Mouse (Mus musculus): ENCODE measurements around the gene Rrp36. TPM values are rescaled to one million over a fixed set of nuclear protein-coding genes. Genes with fewer than 3 reads are reported as not detected.

Gene Rrp36
- total RNA-seq, 1 experiment: 57.0 TPM

GRCm38 (mm10) chr17:46648436-46648835 lies 25.7 kb downstream of the Rrp36 start:
- H3K4me3 ChIP-seq (ENCODE audit: insufficient read depth in 1 of 2, low read depth in 1 of 2, low read length in 2 of 2, poor library complexity in 1 of 2, severe bottlenecking in 1 of 2): no peak overlapping the region
- no peak for DNase-seq (ENCODE audit: low read depth, low spot score)
- no peak overlapping the region for H3K27ac ChIP-seq (ENCODE audit: insufficient read depth, low read depth, low read length, poor library complexity, severe bottlenecking)
- H3K36me3 ChIP-seq (ENCODE audit: control insufficient read depth, insufficient read depth, low read length, poor library complexity, severe bottlenecking): peaks cover 17% of the 10 kb centered on the region; the same call in 1 of the 2 replicates
- peaks cover 10 to 17% of the 10 kb centered on the region in 2 experiments; a peak in 3 of 4 replicates for H3K4me1 ChIP-seq (ENCODE audit: control insufficient read depth in 2 of 2, insufficient read depth in 2 of 2, low read length in 2 of 2, poor library complexity in 1 of 2)
- TF ChIP-seq MAFK (IDR thresholded peaks at IDR 0.05; ENCODE audit: insufficient read depth, low read depth, low read length) (no peak), HCFC1 (IDR thresholded peaks at IDR 0.05; ENCODE audit: borderline replicate concordance, insufficient read depth, low read length) (no peak), ZC3H11A (IDR thresholded peaks at IDR 0.05; ENCODE audit: borderline replicate concordance, low read depth, low read length) (no peak), CHD2 (IDR thresholded peaks at IDR 0.05; ENCODE audit: low read depth, low read length) (no peak), ZNF384 (IDR thresholded peaks at IDR 0.05; ENCODE audit: low read depth, low read length) (no peak)
- no peak overlapping the region for H3K9ac ChIP-seq (ENCODE audit: insufficient read depth, low read depth, low read length, poor library complexity, severe bottlenecking)
- no peaks in the 10 kb centered on the region for H3K9me3 ChIP-seq (ENCODE audit: control insufficient read depth, insufficient read depth, low read depth, low read length)
- in situ Hi-C loops (cut with MboI; ENCODE audit: low sequenced_read_pairs in 2 of 2, unreplicated experiment in 2 of 2): no loop called here

DNA sequence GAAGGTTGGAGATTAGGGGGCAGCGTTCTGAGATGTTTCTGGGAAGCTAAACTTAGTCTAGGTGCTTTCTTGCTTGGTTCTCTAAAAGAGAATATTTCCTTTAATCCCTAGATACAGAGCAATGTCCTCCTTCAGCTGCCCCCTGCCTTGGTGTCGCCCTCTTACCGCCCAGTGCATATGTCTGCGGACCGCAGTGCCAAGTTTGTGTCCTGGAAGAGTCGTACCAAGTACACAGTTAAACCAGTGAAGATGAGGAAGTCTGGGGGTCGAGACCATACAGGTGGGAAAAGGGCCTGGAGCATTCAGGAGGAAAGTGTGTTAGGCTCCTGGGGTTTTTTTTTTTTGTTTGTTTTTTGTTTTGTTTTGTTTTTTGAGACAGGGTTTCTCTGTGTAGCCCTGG lies 26.9 kb downstream of the Rrp36 start:
- Histone ChIP-seq H3K4me1 (ENCODE audit: control insufficient read depth in 2 of 2, insufficient read depth in 2 of 2, low read length in 2 of 2, poor library complexity in 1 of 2) (peaks cover 9 to 14% of the 10 kb centered on the region in 2 experiments; a peak in 3 of 4 replicates), H3K27ac (ENCODE audit: insufficient read depth, low read depth, low read length, poor library complexity, severe bottlenecking) (no peak overlapping the region), H3K4me3 (ENCODE audit: insufficient read depth in 1 of 2, low read depth in 1 of 2, low read length in 2 of 2, poor library complexity in 1 of 2, severe bottlenecking in 1 of 2) (no peak overlapping the region; a peak in 1 of 4 replicates), H3K9me3 (ENCODE audit: control insufficient read depth, insufficient read depth, low read depth, low read length) (no peaks in the 10 kb centered on the region), H3K36me3 (ENCODE audit: control insufficient read depth, insufficient read depth, low read length, poor library complexity, severe bottlenecking) (peaks cover 13% of the 10 kb centered on the region; the same call in 1 of the 2 replicates), H3K9ac (ENCODE audit: insufficient read depth, low read depth, low read length, poor library complexity, severe bottlenecking) (no peak overlapping the region)
- DNase-seq (ENCODE audit: low read depth, low spot score): no peak
- in situ Hi-C loops (cut with MboI; ENCODE audit: low sequenced_read_pairs in 2 of 2, unreplicated experiment in 2 of 2): no loop called here
- TF ChIP-seq HCFC1 (IDR thresholded peaks at IDR 0.05; ENCODE audit: borderline replicate concordance, insufficient read depth, low read length) (no peak), ZC3H11A (IDR thresholded peaks at IDR 0.05; ENCODE audit: borderline replicate concordance, low read depth, low read length) (no peak), MAFK (IDR thresholded peaks at IDR 0.05; ENCODE audit: insufficient read depth, low read depth, low read length) (no peak), ZNF384 (IDR thresholded peaks at IDR 0.05; ENCODE audit: low read depth, low read length) (no peak), CHD2 (IDR thresholded peaks at IDR 0.05; ENCODE audit: low read depth, low read length) (no peak)

- H3K36me3 ChIP-seq (ENCODE audit: control insufficient read depth, insufficient read depth, low read length, poor library complexity, severe bottlenecking): peaks cover 13% of the 10 kb centered on the region; the same call in 1 of the 2 replicates
- peak overlapping the region; percentile 87 for H3K27ac ChIP-seq (ENCODE audit: insufficient read depth, low read depth, low read length, poor library complexity, severe bottlenecking)
- H3K4me3 ChIP-seq (ENCODE audit: insufficient read depth in 1 of 2, low read depth in 1 of 2, low read length in 2 of 2, poor library complexity in 1 of 2, severe bottlenecking in 1 of 2): peak overlapping the region; percentile 86 to 100
- TF ChIP-seq MAFK (IDR thresholded peaks at IDR 0.05; ENCODE audit: insufficient read depth, low read depth, low read length): 0 out of 2 replicates have a peak, but pooled peaks have one; percentile 10
- no peak for TF ChIP-seq ZC3H11A (IDR thresholded peaks at IDR 0.05; ENCODE audit: borderline replicate concordance, low read depth, low read length)
- no peak for TF ChIP-seq ZNF384 (IDR thresholded peaks at IDR 0.05; ENCODE audit: low read depth, low read length)
- no peak for TF ChIP-seq CHD2 (IDR thresholded peaks at IDR 0.05; ENCODE audit: low read depth, low read length)
- TF ChIP-seq HCFC1 (IDR thresholded peaks at IDR 0.05; ENCODE audit: borderline replicate concordance, insufficient read depth, low read length): no peak
- in situ Hi-C loops (cut with MboI; ENCODE audit: low sequenced_read_pairs in 2 of 2, unreplicated experiment in 2 of 2): no loop called here
- H3K4me1 ChIP-seq (ENCODE audit: control insufficient read depth in 2 of 2, insufficient read depth in 2 of 2, low read length in 2 of 2, poor library complexity in 1 of 2): peaks cover 4 to 12% of the 10 kb centered on the region in 2 experiments; a peak in 1 of 4 replicates
- peak; percentile 79 for DNase-seq (ENCODE audit: low read depth, low spot score)
- peak overlapping the region; percentile 100 for H3K9ac ChIP-seq (ENCODE audit: insufficient read depth, low read depth, low read length, poor library complexity, severe bottlenecking)
- H3K9me3 ChIP-seq (ENCODE audit: control insufficient read depth, insufficient read depth, low read depth, low read length): no peaks in the 10 kb centered on the region
Measured at GRCm38 (mm10) chr17:46646322-46646662, 27.9 kb downstream of the Rrp36 start.

- Histone ChIP-seq H3K4me3 (ENCODE audit: insufficient read depth in 1 of 2, low read depth in 1 of 2, low read length in 2 of 2, poor library complexity in 1 of 2, severe bottlenecking in 1 of 2) (peak within 1 kb of the TSS; percentile 86 to 100), H3K9ac (ENCODE audit: insufficient read depth, low read depth, low read length, poor library complexity, severe bottlenecking) (peak within 1 kb of the TSS; percentile 100), H3K9me3 (ENCODE audit: control insufficient read depth, insufficient read depth, low read depth, low read length) (no peaks in the 10 kb centered on the region), H3K36me3 (ENCODE audit: control insufficient read depth, insufficient read depth, low read length, poor library complexity, severe bottlenecking) (peaks cover 13% of the 10 kb centered on the region; the same call in 1 of the 2 replicates), H3K4me1 (ENCODE audit: control insufficient read depth in 2 of 2, insufficient read depth in 2 of 2, low read length in 2 of 2, poor library complexity in 1 of 2) (peaks cover 4 to 10% of the 10 kb centered on the region in 2 experiments; a peak in 1 of 4 replicates), H3K27ac (ENCODE audit: insufficient read depth, low read depth, low read length, poor library complexity, severe bottlenecking) (peak within 1 kb of the TSS; percentile 87)
- peak; percentile 98 for DNase-seq (ENCODE audit: low read depth, low spot score)
- TF ChIP-seq HCFC1 (IDR thresholded peaks at IDR 0.05; ENCODE audit: borderline replicate concordance, insufficient read depth, low read length): peak; percentile 86
- no peak for TF ChIP-seq ZNF384 (IDR thresholded peaks at IDR 0.05; ENCODE audit: low read depth, low read length)
- no peak for TF ChIP-seq CHD2 (IDR thresholded peaks at IDR 0.05; ENCODE audit: low read depth, low read length)
- no peak for TF ChIP-seq ZC3H11A (IDR thresholded peaks at IDR 0.05; ENCODE audit: borderline replicate concordance, low read depth, low read length)
- in situ Hi-C loops (cut with MboI; ENCODE audit: low sequenced_read_pairs in 2 of 2, unreplicated experiment in 2 of 2): no loop called here
Measured at GRCm38 (mm10) chr17:46645561-46646321, 28.4 kb downstream of the Rrp36 start, which contains the start of the genes Klc4 and Mrpl2. TSS of gene Klc4 (minus strand) at chr17:46646022. TSS of gene Mrpl2 (plus strand) at chr17:46646229.

Measured in ES-E14 (cell line).